Mouse (Mus musculus): ENCODE results near the gene Ipo4.

Gene Ipo4

GRCm38 (mm10) chr14:55635523-55636007 is at the start of gene Ipo4:
Ipo4 (minus strand) TSS chr14:55635957.
- DNase-seq (ENCODE audit: low spot score), result peak; percentile 33

GRCm38 (mm10) chr14:55682118-55682493 is 46.3 kb upstream of the Ipo4 start:
- DNase-seq (ENCODE audit: low spot score), result no peak

- DNase-seq (ENCODE audit: low spot score), result peak; percentile 84
Observed at GRCm38 (mm10) chr14:55681160-55682117, 45.7 kb upstream of the Ipo4 start, which contains the start of gene Tinf2. Tinf2 (minus strand) TSS chr14:55681820.

GRCm38 (mm10) chr14:55677615-55678014 is 41.9 kb upstream of the Ipo4 start:
- DNase-seq (ENCODE audit: low spot score), result no peak

GRCm38 (mm10) chr14:55672741-55673060 is 36.9 kb upstream of the Ipo4 start:
- DNase-seq (ENCODE audit: low spot score), result no peak

GRCm38 (mm10) chr14:55671833-55672740 is 36.3 kb upstream of the Ipo4 start, which contains the start of the genes Gmpr2 and Nedd8:
Gmpr2 (plus strand) TSS chr14:55671941.
Nedd8 (minus strand) TSS chr14:55672124.
- DNase-seq (ENCODE audit: low spot score), result peak; percentile 86

- no peak for DNase-seq (ENCODE audit: low spot score)
Observed at GRCm38 (mm10) chr14:55671486-55671832, 35.7 kb upstream of the Ipo4 start.

GRCm38 (mm10) chr14:55660636-55661035 is 24.9 kb upstream of the Ipo4 start:
- DNase-seq (ENCODE audit: low spot score), result no peak

GRCm38 (mm10) chr14:55659960-55660573 is 24.3 kb upstream of the Ipo4 start, which contains the start of gene Mdp1:
Mdp1 (minus strand) TSS chr14:55660508.
- DNase-seq (ENCODE audit: low spot score), result peak; percentile 41

GRCm38 (mm10) chr14:55658011-55658410 is 22.3 kb upstream of the Ipo4 start:
- no peak for DNase-seq (ENCODE audit: low spot score)

- DNase-seq (ENCODE audit: low spot score), result no peak
Observed at GRCm38 (mm10) chr14:55656935-55657334, 21.2 kb upstream of the Ipo4 start.

- no peak for DNase-seq (ENCODE audit: low spot score)
Observed at GRCm38 (mm10) chr14:55651528-55651927, 15.8 kb upstream of the Ipo4 start.

GRCm38 (mm10) chr14:55649884-55650283 is 14.1 kb upstream of the Ipo4 start, which contains the start of gene Tssk4:
Tssk4 (plus strand) TSS chr14:55650184.
- DNase-seq (ENCODE audit: low spot score), result no peak

- no peak for DNase-seq (ENCODE audit: low spot score)
Observed at GRCm38 (mm10) chr14:55644261-55644888, 8.6 kb upstream of the Ipo4 start.

GRCm38 (mm10) chr14:55643060-55643907 is 7.5 kb upstream of the Ipo4 start, which contains the start of gene Tm9sf1:
Tm9sf1 (minus strand) TSS chr14:55643806.
- DNase-seq (ENCODE audit: low spot score), result peak; percentile 93

GRCm38 (mm10) chr14:55642679-55643059 is 6.9 kb upstream of the Ipo4 start:
- DNase-seq (ENCODE audit: low spot score), result no peak

- no peak for DNase-seq (ENCODE audit: low spot score)
Observed at GRCm38 (mm10) chr14:55641291-55641690, 5.5 kb upstream of the Ipo4 start.

GRCm38 (mm10) chr14:55640816-55641215 is 5.1 kb upstream of the Ipo4 start:
- no peak for DNase-seq (ENCODE audit: low spot score)

GRCm38 (mm10) chr14:55637795-55638194 is 2.0 kb upstream of the Ipo4 start, which contains the start of gene Gm49378:
Gm49378 (minus strand) TSS chr14:55637895.
- no peak for DNase-seq (ENCODE audit: low spot score)

- no peak for DNase-seq (ENCODE audit: low spot score)
Observed at GRCm38 (mm10) chr14:55634874-55635522, 759 bp downstream of the Ipo4 start.

All from ovary, postnatal 10 days (tissue).